In genomic region chr19:42182673-42183072, GRCm38 (mm10) we compare ENCODE assay signal across 11 mouse cellular contexts. TPM values are rescaled to one million over a fixed set of nuclear protein-coding genes. Genes with fewer than 3 reads are reported as not detected.
DNase-seq lines count a peak whose midpoint lies in the region; ATAC-seq and TF ChIP-seq lines count a peak whose summit lies in the region.
"Had no signal": no experiment of that assay in that cellular context is flagged by ENCODE, and none has a peak within 500 bp of the region (broad histone marks: within the 10 kb centered on the region; RNA-seq: fewer than 3 reads in every experiment).

No protein-coding gene starts in this region.

- 61% methylated on average over 6 of the region's 6 CpGs for WGBS in hindbrain, postnatal 0 days
- 64% methylated on average over 6 of the region's 6 CpGs for WGBS in hindbrain, embryonic 12.5 days

- H3K4me2 ChIP-seq in hindbrain, postnatal 0 days (ENCODE audit: low read depth, low read length), result no peak overlapping the region
- H3K4me2 ChIP-seq in hindbrain, embryonic 12.5 days (replicated peaks), result no peak overlapping the region
- H3K4me2 ChIP-seq: limb, embryonic 12.5 days; midbrain, embryonic 15.5 days had no signal

- H3K27ac ChIP-seq in hindbrain, postnatal 0 days, result no peak overlapping the region
- H3K27ac ChIP-seq in hindbrain, embryonic 12.5 days, result no peak overlapping the region
- no peak overlapping the region for H3K27ac ChIP-seq in cortical plate, adult 2 months (ENCODE audit: insufficient read depth, low read length)
- H3K27ac ChIP-seq: limb, embryonic 12.5 days; midbrain, embryonic 15.5 days had no signal

- no peaks in the 10 kb centered on the region for H3K9me3 ChIP-seq in hindbrain, postnatal 0 days (ENCODE audit: low read length)
- H3K9me3 ChIP-seq in hindbrain, embryonic 12.5 days (replicated peaks), result no peaks in the 10 kb centered on the region
- H3K9me3 ChIP-seq: limb, embryonic 12.5 days; midbrain, embryonic 15.5 days had no signal

- intact Hi-C loops in left cerebral cortex, postnatal 36 days (cut with DNase I), result no loop called here

- no peak overlapping the region for H3K9ac ChIP-seq in hindbrain, postnatal 0 days (replicated peaks; ENCODE audit: low read length)
- H3K9ac ChIP-seq in hindbrain, embryonic 12.5 days, result no peak overlapping the region
- H3K9ac ChIP-seq: limb, embryonic 12.5 days; midbrain, embryonic 15.5 days had no signal

- H3K27me3 ChIP-seq in hindbrain, postnatal 0 days (ENCODE audit: insufficient read depth, low read length), result no peaks in the 10 kb centered on the region
- H3K27me3 ChIP-seq in hindbrain, embryonic 12.5 days, result no peaks in the 10 kb centered on the region
- H3K27me3 ChIP-seq: limb, embryonic 12.5 days; midbrain, embryonic 15.5 days had no signal

- no peak for TF ChIP-seq POLR2A in cortical plate, adult 2 months (IDR thresholded peaks at IDR 0.05; ENCODE audit: extremely low read depth, insufficient read depth, low read length)

- DNase-seq in hindbrain, postnatal 0 days (ENCODE audit: low spot score), result peak; percentile 40
- peak; percentile 32 for DNase-seq in thymus, postnatal 14 days
- DNase-seq in thymus, postnatal 36 days, result no peak
- no peak for DNase-seq in adrenal gland, postnatal 36 days
- DNase-seq in left cerebral cortex, postnatal 36 days (ENCODE audit: low spot score in 2 of 2), result no peak
- DNase-seq: gastrocnemius, postnatal 10 days had no signal

- no peaks in the 10 kb centered on the region for H3K4me1 ChIP-seq in hindbrain, postnatal 0 days (ENCODE audit: insufficient read depth, low read length)
- H3K4me1 ChIP-seq in hindbrain, embryonic 12.5 days, result no peaks in the 10 kb centered on the region
- H3K4me1 ChIP-seq in cortical plate, adult 2 months (ENCODE audit: control insufficient read depth, insufficient read depth, low read length), result no peaks in the 10 kb centered on the region
- H3K4me1 ChIP-seq: limb, embryonic 12.5 days; midbrain, embryonic 15.5 days had no signal

- TF ChIP-seq CTCF in hindbrain, postnatal 0 days (IDR thresholded peaks at IDR 0.05; ENCODE audit: low read depth), result peak; percentile 75
- TF ChIP-seq CTCF in cortical plate, adult 2 months (IDR thresholded peaks at IDR 0.05; ENCODE audit: extremely low read depth, insufficient read depth, low read length), result peak; percentile 50

- no peak overlapping the region for H3K4me3 ChIP-seq in hindbrain, postnatal 0 days (ENCODE audit: low read length)
- no peak overlapping the region for H3K4me3 ChIP-seq in hindbrain, embryonic 12.5 days
- H3K4me3 ChIP-seq in cortical plate, adult 2 months (ENCODE audit: insufficient read depth, low read length), result no peak overlapping the region
- H3K4me3 ChIP-seq: limb, embryonic 12.5 days; midbrain, embryonic 15.5 days had no signal

- H3K36me3 ChIP-seq in hindbrain, postnatal 0 days (ENCODE audit: insufficient read depth, low read length), result peaks cover 37% of the 10 kb centered on the region
- peaks cover 66% of the 10 kb centered on the region for H3K36me3 ChIP-seq in hindbrain, embryonic 12.5 days

- 0 out of 2 replicates have a peak, but pooled peaks have one; percentile 46 for ATAC-seq in hindbrain, postnatal 0 days
- ATAC-seq in hindbrain, embryonic 12.5 days (ENCODE audit: low FRiP score), result no peak
- ATAC-seq: activated CD4-positive, CD25-positive, alpha-beta regulatory T cell, adult 4 months; midbrain, embryonic 15.5 days had no signal

RNA-seq across cellular contexts. Expression of gene Zfyve27, which starts 18.9 kb away (rescaled TPM):
- total RNA-seq in hindbrain, postnatal 0 days (2014; rRNA removed), result 90.9 and 95.0 TPM in 2 replicates
- polyA plus RNA-seq in hindbrain, postnatal 0 days (2015; fragmentation: Nextera tagmentation; extraction: Ambion mirVana), result 45.1 and 48.9 TPM in 2 replicates
- polyA plus RNA-seq in hindbrain, embryonic 12.5 days (2016; fragmentation: Nextera tagmentation; extraction: Ambion mirVana), result 53.6 and 55.2 TPM in 2 replicates
- 107 and 126 TPM in 2 replicates for polyA plus RNA-seq in cortical plate, adult 2 months (2012; rRNA removed)
- 10 to 100 TPM; 49.3 to 50.4 TPM for total RNA-seq in adrenal gland, postnatal 36 days (2021)
- 10 to 100 TPM; 78.8 to 94.5 TPM for total RNA-seq in left cerebral cortex, postnatal 36 days (2021)

RNA-seq across cellular contexts. Expression of gene Sfrp5, which starts 19.4 kb away (rescaled TPM):
- 1.2 and 1.8 TPM in 2 replicates for total RNA-seq in hindbrain, postnatal 0 days (2014; rRNA removed)
- polyA plus RNA-seq in hindbrain, postnatal 0 days (2015; fragmentation: Nextera tagmentation; extraction: Ambion mirVana), result 1.6 and 2.0 TPM in 2 replicates
- 1.5 and 1.9 TPM in 2 replicates for polyA plus RNA-seq in hindbrain, embryonic 12.5 days (2016; fragmentation: Nextera tagmentation; extraction: Ambion mirVana)
- polyA plus RNA-seq in cortical plate, adult 2 months (2012; rRNA removed), result 1.2 and 1.9 TPM in 2 replicates
- total RNA-seq in adrenal gland, postnatal 36 days (2021), result 1 to 10 TPM; 2.5 TPM
- total RNA-seq in left cerebral cortex, postnatal 36 days (2021), result under 1 TPM; 0.27 to 0.76 TPM
- polyA plus RNA-seq: activated CD4-positive, CD25-positive, alpha-beta regulatory T cell, adult 4 months had no signal

RNA-seq across cellular contexts. Expression of gene Marveld1, which starts 35.5 kb away (rescaled TPM):
- total RNA-seq in hindbrain, postnatal 0 days (2014; rRNA removed), result 14.0 and 16.5 TPM in 2 replicates
- polyA plus RNA-seq in hindbrain, postnatal 0 days (2015; fragmentation: Nextera tagmentation; extraction: Ambion mirVana), result 2.8 and 3.2 TPM in 2 replicates
- 9.7 and 11.6 TPM in 2 replicates for polyA plus RNA-seq in hindbrain, embryonic 12.5 days (2016; fragmentation: Nextera tagmentation; extraction: Ambion mirVana)
- polyA plus RNA-seq in cortical plate, adult 2 months (2012; rRNA removed), result 14.4 and 16.8 TPM in 2 replicates
- 10 to 100 TPM; 32.7 to 38.8 TPM for total RNA-seq in adrenal gland, postnatal 36 days (2021)
- total RNA-seq in left cerebral cortex, postnatal 36 days (2021), result 1 to 10 TPM; 9.5 to 9.8 TPM

RNA-seq across cellular contexts. Expression of gene Avpi1, which starts 53.8 kb away (rescaled TPM):
- 13.5 and 23.7 TPM in 2 replicates for total RNA-seq in hindbrain, postnatal 0 days (2014; rRNA removed)
- 16.4 and 18.0 TPM in 2 replicates for polyA plus RNA-seq in hindbrain, postnatal 0 days (2015; fragmentation: Nextera tagmentation; extraction: Ambion mirVana)
- 11.8 and 13.5 TPM in 2 replicates for polyA plus RNA-seq in hindbrain, embryonic 12.5 days (2016; fragmentation: Nextera tagmentation; extraction: Ambion mirVana)
- polyA plus RNA-seq in cortical plate, adult 2 months (2012; rRNA removed), result 36.3 and 41.1 TPM in 2 replicates
- 10 to 100 TPM; 86.6 to 91.5 TPM for total RNA-seq in adrenal gland, postnatal 36 days (2021)
- 10 to 100 TPM; 29.3 to 40.2 TPM for total RNA-seq in left cerebral cortex, postnatal 36 days (2021)

Comparison
In these comparisons a context has a peak if more than half of its experiments do, and no peak if none do; other contexts are left out.
1. DNase-seq: peak in hindbrain, postnatal 0 days (single experiment) and thymus, postnatal 14 days (single experiment); none in thymus, postnatal 36 days (0 of 2), adrenal gland, postnatal 36 days (0 of 2) and left cerebral cortex, postnatal 36 days (0 of 2).